Mouse (Mus musculus) liver, embryonic 14 days (tissue): Measurements from ENCODE around the gene Trpm3. TPM values are rescaled to one million over a fixed set of nuclear protein-coding genes. Genes with fewer than 3 reads are reported as not detected.

Source experiments
- polyA plus RNA-seq: library from polyadenylated mRNA; depleted of rRNA; stranded (reverse); fragments of >200 nt; gene quantifications from 2 replicates; pipeline ENCODE4 v1.2.3, GENCODE M21; 2012; rRNA removed

Trpm3 gene
- polyA plus RNA-seq, result 0.01 and 0.03 TPM in 2 replicates

GRCm38 (mm10) chr19:22138590-22139421, at the start of gene Trpm3:
TSS of gene Trpm3 (plus strand) at chr19:22139046.

